Mouse (Mus musculus) cortical plate, adult 2 months (tissue): ENCODE measurements around the gene Fam83e.

Experiments
- CTCF ChIP-seq: fragments of 200-500 bp; IDR thresholded peaks from 2 replicates; pipeline ENCODE4 v1.5.1; 2011; ENCODE audit warnings: mild to moderate bottlenecking, control low read depth, low read length; ENCODE audit not compliant: insufficient read depth; ENCODE audit errors: extremely low read depth
- POLR2A ChIP-seq: fragments of 200-500 bp; IDR thresholded peaks from 2 replicates; pipeline ENCODE4 v1.6.1; 2011; ENCODE audit warnings: mild to moderate bottlenecking, low read length, control low read depth; ENCODE audit not compliant: insufficient read depth; ENCODE audit errors: extremely low read depth

GRCm38 (mm10) chr7:45689800-45690199 is 31.2 kb upstream of the Fam83e start:
- TF ChIP-seq CTCF (no peak), POLR2A (no peak)
